Mouse (Mus musculus): Measurements from ENCODE around the gene Ube2r2.

- no peak for TF ChIP-seq E2F4 (IDR thresholded peaks at IDR 0.05; ENCODE audit: insufficient read depth)
- TF ChIP-seq POLR2A (IDR thresholded peaks at IDR 0.05; ENCODE audit: insufficient read length, low read depth) = no peak
- TF ChIP-seq MYOG (IDR thresholded peaks at IDR 0.05; ENCODE audit: control insufficient read depth in 1 of 3, insufficient read depth in 1 of 3, insufficient read length in 2 of 3, low read depth in 2 of 3) = no peak
- TF ChIP-seq MAX (IDR thresholded peaks at IDR 0.05; ENCODE audit: low read depth) = no peak
- TF ChIP-seq USF1 (IDR thresholded peaks at IDR 0.05; ENCODE audit: low read depth) = no peak
- no peak for TF ChIP-seq TCF12 (IDR thresholded peaks at IDR 0.05; ENCODE audit: insufficient read depth, poor library complexity, severe bottlenecking)
- peak; percentile 54 for TF ChIP-seq POLR2AphosphoS2 (IDR thresholded peaks at IDR 0.05; ENCODE audit: insufficient read length, low read depth)
These were observed 54.3 kb downstream of the Ube2r2 start for GRCm38 (mm10) chr4:41189809-41190208.

Data from myocyte (in vitro differentiated cells).